Mouse (Mus musculus) midbrain, embryonic 14.5 days (tissue): ENCODE results near the gene Arpc1b. TPM values are rescaled to one million over a fixed set of nuclear protein-coding genes. Genes with fewer than 3 reads are reported as not detected.
"Not testable (repeated sequence)": the region's sequence is repeated elsewhere in the genome, so short reads cannot be mapped to it uniquely, and the experiment has no call there.

Source experiments
- ATAC-seq: fragments of 200-750 bp; cut with Nextera tagmentation; 2 replicates; pipeline ENCODE4 v1.8.0; 2017; ENCODE audit warnings: moderate number of reproducible peaks, moderate library complexity; ENCODE audit not compliant: low FRiP score, low TSS enrichment
- DNase-seq: peaks from one replicate; pipeline ENCODE4 v3.0.0-alpha.2; 2015
- H3K27ac ChIP-seq: fragments of 300-500 bp; sonication (generic); replicated peaks from 2 replicates; pipeline ENCODE4 v1.5.1; 2014; ENCODE audit warnings: mild to moderate bottlenecking, low read depth, low read length, moderate library complexity
- H3K27me3 ChIP-seq: fragments of 300-500 bp; sonication (generic); 2 replicates; pipeline ENCODE4 v1.6.1; 2014; ENCODE audit warnings: low read length, control low read depth, mixed read lengths; ENCODE audit not compliant: control insufficient read depth, insufficient read depth
- H3K36me3 ChIP-seq: fragments of 300-500 bp; sonication (generic); 2 replicates; pipeline ENCODE4 v1.6.1; 2014; ENCODE audit warnings: low read length, control low read depth; ENCODE audit not compliant: control insufficient read depth, insufficient read depth
- H3K4me1 ChIP-seq: fragments of 300-500 bp; sonication (generic); 2 replicates; pipeline ENCODE4 v1.6.1; 2014; ENCODE audit warnings: mild to moderate bottlenecking, antibody characterized with exemption, low read length, control low read depth; ENCODE audit not compliant: control insufficient read depth, insufficient read depth
- H3K4me2 ChIP-seq: fragments of 300-500 bp; sonication (generic); 2 replicates; pipeline ENCODE4 v1.6.1; 2014; ENCODE audit warnings: mild to moderate bottlenecking, low read length, moderate library complexity
- H3K4me3 ChIP-seq: fragments of 300-500 bp; sonication (generic); replicated peaks from 2 replicates; pipeline ENCODE4 v1.5.1; 2014; ENCODE audit warnings: low read depth, low read length
- H3K9ac ChIP-seq: fragments of 300-500 bp; sonication (generic); replicated peaks from 2 replicates; pipeline ENCODE4 v1.6.1; 2014; ENCODE audit warnings: mild to moderate bottlenecking, low read length, moderate library complexity
- H3K9me3 ChIP-seq: fragments of 300-500 bp; sonication (generic); 2 replicates; pipeline ENCODE4 v1.6.1; 2016; ENCODE audit warnings: low read length, control low read depth, mixed read lengths; ENCODE audit not compliant: control insufficient read depth
- WGBS: fragments of 180-500 bp; shearing (Covaris S2); extraction: QIAGEN DNeasy Blood & Tissue Kit; methylation state at CpG from one replicate; pipeline ENCODE4 v1.1.7; 2014; 5-methylcytosine and 5-hydroxymethylcytosine counted together
- polyA plus RNA-seq: library from polyadenylated mRNA; unstranded; fragments of >200 nt; fragmentation: Nextera tagmentation; extraction: Ambion mirVana; gene quantifications from 2 replicates; pipeline ENCODE4 v1.2.1, GENCODE M21; 2014

Gene Arpc1b
- polyA plus RNA-seq, 1 experiment from 2014 or later = 39.4 TPM

DNA sequence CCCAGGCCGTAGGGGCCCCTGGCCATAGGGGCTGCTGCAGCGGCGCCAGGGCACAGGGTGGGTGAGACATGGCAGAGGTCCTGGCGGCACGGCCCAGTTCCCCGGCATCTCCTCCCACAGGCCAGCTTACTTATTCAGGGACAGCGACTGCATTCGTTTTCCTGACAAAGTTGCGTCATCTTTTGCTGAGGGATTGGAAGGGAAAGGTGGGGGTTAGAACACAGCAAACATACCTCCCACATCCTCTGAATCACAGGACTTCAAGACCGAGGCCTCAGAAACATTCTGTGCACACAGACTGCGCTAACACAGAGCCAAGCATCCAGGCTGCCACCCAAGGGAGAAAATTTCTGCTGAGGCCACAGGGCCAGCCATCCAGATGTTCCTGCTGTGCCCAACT lies 16.2 kb downstream of the Arpc1b start:
- no peak overlapping the region for H3K4me3 ChIP-seq
- peaks cover 91% of the 10 kb centered on the region for H3K36me3 ChIP-seq
- no peak overlapping the region for H3K27ac ChIP-seq
- DNase-seq (no peak), ATAC-seq (no peak)
- no peaks in the 10 kb centered on the region for H3K27me3 ChIP-seq
- WGBS = 94% methylated on average over 11 of the region's 11 CpGs
- no peaks in the 10 kb centered on the region for H3K4me1 ChIP-seq
- H3K9ac ChIP-seq = no peak overlapping the region
- H3K4me2 ChIP-seq = no peak overlapping the region
- H3K9me3 ChIP-seq = no peaks in the 10 kb centered on the region

DNA sequence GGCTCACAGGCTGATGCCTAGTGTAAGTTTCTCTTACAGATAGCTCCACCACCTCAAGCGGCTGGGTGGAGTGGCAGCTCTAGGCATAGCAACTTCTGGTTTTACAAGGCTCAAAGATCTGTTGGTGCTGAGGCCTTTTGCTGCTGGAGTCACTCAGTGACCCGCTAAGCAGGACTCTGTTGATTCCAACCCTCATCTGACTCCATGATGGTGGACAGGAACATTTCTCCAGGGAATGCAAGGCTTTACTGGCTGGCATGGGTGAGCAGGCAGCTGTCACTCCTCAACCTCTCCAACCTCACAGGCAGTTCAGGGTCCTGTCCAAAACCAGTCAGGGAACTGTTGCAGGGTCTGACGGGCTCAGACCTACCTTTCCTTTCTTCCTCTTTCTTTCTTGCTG lies 17.0 kb downstream of the Arpc1b start:
- no peak overlapping the region for H3K4me3 ChIP-seq
- no peak overlapping the region for H3K27ac ChIP-seq
- peaks cover 92% of the 10 kb centered on the region for H3K36me3 ChIP-seq
- no peaks in the 10 kb centered on the region for H3K27me3 ChIP-seq
- 93% methylated on average over 3 of the region's 3 CpGs for WGBS
- no peaks in the 10 kb centered on the region for H3K9me3 ChIP-seq
- no peak overlapping the region for H3K4me2 ChIP-seq
- H3K4me1 ChIP-seq = no peaks in the 10 kb centered on the region
- DNase-seq (no peak), ATAC-seq (no peak)
- H3K9ac ChIP-seq = no peak overlapping the region

DNA sequence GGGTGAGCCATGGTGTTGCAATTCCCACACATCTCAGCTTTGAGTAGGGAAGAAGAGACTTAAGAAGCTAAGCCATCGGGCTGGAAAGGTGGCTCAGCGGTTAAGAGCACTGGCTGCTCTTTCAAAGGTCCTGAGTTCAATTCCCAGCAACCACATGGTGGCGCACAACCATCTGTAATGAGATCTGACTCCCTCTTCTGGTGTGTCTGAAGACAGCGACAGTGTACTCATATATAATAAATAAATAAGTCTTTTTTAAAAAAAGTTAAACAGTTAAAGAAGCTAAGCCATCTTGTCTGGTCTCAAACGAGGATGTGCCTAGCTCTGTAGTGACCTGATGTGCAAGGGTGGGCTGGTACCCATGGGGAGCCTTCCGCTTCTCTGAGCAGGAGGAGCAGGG lies 19.3 kb downstream of the Arpc1b start:
- not testable (repeated sequence) for H3K27me3 ChIP-seq, H3K4me1 ChIP-seq, ATAC-seq, H3K27ac ChIP-seq, H3K9ac ChIP-seq, H3K9me3 ChIP-seq, DNase-seq, H3K4me2 ChIP-seq, H3K4me3 ChIP-seq
- 87% methylated on average over 6 of the region's 6 CpGs for WGBS
- H3K36me3 ChIP-seq = peaks cover 84% of the 10 kb centered on the region

DNA sequence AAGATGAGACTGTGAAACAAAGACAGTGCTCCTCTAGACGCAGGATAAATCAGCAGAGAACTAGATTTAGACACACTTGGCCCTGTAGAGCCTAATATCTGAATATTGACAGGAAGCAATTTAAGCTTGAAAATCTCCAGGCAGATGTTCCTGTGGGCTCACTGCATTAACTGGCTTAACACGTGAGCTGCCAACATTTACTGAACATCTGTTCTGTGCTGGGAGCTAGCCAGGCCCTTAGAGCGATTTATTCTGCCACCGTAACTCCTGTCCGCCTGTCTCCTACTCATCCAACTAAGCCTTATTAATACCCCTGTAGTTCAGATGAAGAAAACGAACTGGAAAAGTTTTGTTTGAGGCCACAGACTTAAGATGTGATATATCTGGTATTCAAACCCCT lies 24.8 kb downstream of the Arpc1b start:
- no peaks in the 10 kb centered on the region for H3K27me3 ChIP-seq
- H3K9me3 ChIP-seq = no peaks in the 10 kb centered on the region
- ATAC-seq (no peak), DNase-seq (peak; percentile 13)
- H3K36me3 ChIP-seq = peaks cover 53% of the 10 kb centered on the region
- H3K9ac ChIP-seq = peak overlapping the region; percentile 70
- peaks cover 12% of the 10 kb centered on the region for H3K4me1 ChIP-seq
- H3K27ac ChIP-seq = no peak overlapping the region
- H3K4me3 ChIP-seq = peak overlapping the region; percentile 94
- H3K4me2 ChIP-seq = peak overlapping the region; percentile 71
- WGBS = 14% methylated on average over 6 of the region's 6 CpGs

- DNase-seq (peak; percentile 97), ATAC-seq (peak; percentile 95)
- Histone ChIP-seq H3K4me3 (peak within 1 kb of the TSS; percentile 94), H3K27me3 (no peaks in the 10 kb centered on the region), H3K4me2 (peak within 1 kb of the TSS; percentile 71), H3K4me1 (peaks cover 12% of the 10 kb centered on the region), H3K36me3 (peaks cover 53% of the 10 kb centered on the region), H3K27ac (peak within 1 kb of the TSS; percentile 95), H3K9ac (peak within 1 kb of the TSS; percentile 70), H3K9me3 (no peaks in the 10 kb centered on the region)
- WGBS = under 1% methylated on average over 84 of the region's 84 CpGs
Measured at GRCm38 (mm10) chr5:145139571-145140519, 25.8 kb downstream of the Arpc1b start, which contains the start of the genes Pdap1 and Bud31. TSS of gene Pdap1 (minus strand) at chr5:145140238. TSS of gene Bud31 (plus strand) at chr5:145140362.

DNA sequence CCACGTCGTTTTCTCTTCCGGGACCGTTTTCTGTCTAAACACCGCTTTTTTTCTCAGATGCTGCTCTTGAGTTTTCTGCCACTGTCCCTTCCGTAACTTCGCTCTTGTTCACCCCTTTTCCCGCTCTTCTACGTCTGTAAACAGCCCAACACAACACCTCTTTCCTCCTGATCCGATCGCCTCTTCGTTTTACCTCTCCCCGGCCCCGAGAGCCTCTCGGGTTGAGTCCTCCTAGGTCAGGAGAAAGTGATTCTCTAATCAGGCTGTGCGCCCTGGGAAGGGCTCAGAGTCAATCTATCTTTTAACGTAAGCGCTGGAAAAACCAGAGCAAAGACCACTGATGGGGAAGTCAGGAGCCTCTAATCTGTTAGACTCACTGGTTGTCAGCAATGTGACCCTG lies 26.6 kb downstream of the Arpc1b start:
- Histone ChIP-seq H3K4me3 (peak overlapping the region; percentile 94), H3K4me2 (peak overlapping the region; percentile 71), H3K27me3 (no peaks in the 10 kb centered on the region), H3K27ac (peak overlapping the region; percentile 95), H3K36me3 (peaks cover 54% of the 10 kb centered on the region), H3K9me3 (no peaks in the 10 kb centered on the region), H3K4me1 (peaks cover 12% of the 10 kb centered on the region), H3K9ac (peak overlapping the region; percentile 70)
- WGBS = under 1% methylated on average over 18 of the region's 18 CpGs
- ATAC-seq (no peak), DNase-seq (peak; percentile 4)

DNA sequence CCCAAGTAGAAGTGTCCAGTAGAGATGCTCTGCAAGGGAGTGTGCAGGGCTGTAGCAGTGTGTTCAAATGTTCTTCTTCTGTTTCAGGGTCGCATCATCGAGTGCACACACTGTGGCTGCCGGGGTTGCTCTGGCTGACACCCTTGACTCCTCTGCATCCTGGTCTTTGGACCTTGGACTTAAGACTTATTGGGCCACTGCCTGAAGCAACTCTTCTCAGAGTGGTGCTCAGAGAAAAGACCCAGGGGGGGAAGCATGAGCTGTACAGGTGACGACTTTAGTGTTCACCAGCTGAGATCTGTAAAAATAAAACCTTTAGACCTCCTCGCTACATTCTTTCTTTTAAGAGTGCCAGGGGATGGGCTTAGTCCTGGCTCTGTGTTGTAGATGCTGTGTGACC lies 33.7 kb downstream of the Arpc1b start:
- no peaks in the 10 kb centered on the region for H3K9me3 ChIP-seq
- ATAC-seq (no peak), DNase-seq (no peak)
- peaks cover 100% of the 10 kb centered on the region for H3K36me3 ChIP-seq
- no peak overlapping the region for H3K27ac ChIP-seq
- WGBS = 94% methylated on average over 5 of the region's 5 CpGs
- H3K4me1 ChIP-seq = no peaks in the 10 kb centered on the region
- no peak overlapping the region for H3K4me2 ChIP-seq
- no peaks in the 10 kb centered on the region for H3K27me3 ChIP-seq
- H3K9ac ChIP-seq = no peak overlapping the region
- no peak overlapping the region for H3K4me3 ChIP-seq

DNA sequence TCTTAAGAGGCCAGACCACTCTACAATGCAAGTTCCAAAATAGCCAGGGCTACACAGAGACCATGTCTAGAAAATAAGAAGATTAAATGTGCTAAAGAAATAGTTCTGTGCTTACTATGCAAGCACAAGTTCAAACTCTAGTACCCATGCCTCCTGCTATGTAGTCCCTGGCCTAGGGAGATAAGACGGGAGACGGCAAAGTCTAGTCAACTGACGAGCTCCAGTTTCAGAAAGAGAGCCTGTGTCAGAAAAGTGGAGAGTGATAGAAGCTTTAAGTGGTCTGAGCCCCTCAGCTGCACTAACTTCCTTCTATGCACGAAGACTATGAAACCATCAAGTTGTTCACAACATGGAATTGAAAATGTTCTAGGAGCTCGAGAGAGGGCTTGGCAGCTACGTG lies 35.3 kb downstream of the Arpc1b start:
- Histone ChIP-seq H3K4me3 (no peak overlapping the region), H3K27me3 (no peaks in the 10 kb centered on the region), H3K27ac (no peak overlapping the region), H3K9ac (no peak overlapping the region), H3K36me3 (peaks cover 100% of the 10 kb centered on the region), H3K4me2 (no peak overlapping the region), H3K9me3 (no peaks in the 10 kb centered on the region), H3K4me1 (no peaks in the 10 kb centered on the region)
- DNase-seq (no peak), ATAC-seq (no peak)
- 96% methylated on average over 6 of the region's 6 CpGs for WGBS

- H3K4me1 ChIP-seq = no peaks in the 10 kb centered on the region
- ATAC-seq = no peak
- no peak for DNase-seq
- no peak overlapping the region for H3K27ac ChIP-seq
- H3K36me3 ChIP-seq = peaks cover 91% of the 10 kb centered on the region
- no peaks in the 10 kb centered on the region for H3K9me3 ChIP-seq
- H3K9ac ChIP-seq = no peak overlapping the region
- H3K27me3 ChIP-seq = no peaks in the 10 kb centered on the region
- no peak overlapping the region for H3K4me3 ChIP-seq
- no peak overlapping the region for H3K4me2 ChIP-seq
- WGBS = 90% methylated on average over 5 of the region's 5 CpGs
Measured at GRCm38 (mm10) chr5:145152690-145153089, 38.7 kb downstream of the Arpc1b start.
